Mouse (Mus musculus) neural tube, embryonic 14.5 days (tissue): ENCODE measurements around the gene Sez6l. TPM values are rescaled to one million over a fixed set of nuclear protein-coding genes. Genes with fewer than 3 reads are reported as not detected.

Experiments used
- ATAC-seq: fragments of 200-750 bp; cut with Nextera tagmentation; 2 replicates; pipeline ENCODE4 v1.8.0; 2017; ENCODE audit warnings: low read depth, mild to moderate bottlenecking, moderate TSS enrichment, moderate library complexity
- H3K27ac ChIP-seq: fragments of 300-500 bp; sonication (generic); 2 replicates; pipeline ENCODE4 v1.5.1; 2014; ENCODE audit warnings: low read depth, mild to moderate bottlenecking, control low read depth, low read length, moderate library complexity, mixed read lengths
- H3K27me3 ChIP-seq: fragments of 300-500 bp; sonication (generic); 2 replicates; pipeline ENCODE4 v1.6.1; 2014; ENCODE audit warnings: low read length; ENCODE audit not compliant: control insufficient read depth, insufficient read depth
- H3K36me3 ChIP-seq: fragments of 300-500 bp; sonication (generic); 2 replicates; pipeline ENCODE4 v1.6.1; 2014; ENCODE audit warnings: low read length, mixed read lengths; ENCODE audit not compliant: control insufficient read depth, insufficient read depth
- H3K4me1 ChIP-seq: fragments of 300-500 bp; sonication (generic); 2 replicates; pipeline ENCODE4 v1.6.1; 2014; ENCODE audit warnings: low read length; ENCODE audit not compliant: control insufficient read depth, insufficient read depth
- H3K4me2 ChIP-seq: fragments of 300-500 bp; sonication (generic); 2 replicates; pipeline ENCODE4 v1.6.1; 2014; ENCODE audit warnings: mild to moderate bottlenecking, low read depth, low read length, control low read depth
- H3K4me3 ChIP-seq: fragments of 300-500 bp; sonication (generic); 2 replicates; pipeline ENCODE4 v1.5.1; 2014; ENCODE audit warnings: low read depth, low read length, control low read depth, mixed read lengths
- H3K9ac ChIP-seq: fragments of 300-500 bp; sonication (generic); replicated peaks from 2 replicates; pipeline ENCODE4 v1.6.1; 2014; ENCODE audit warnings: low read depth, mild to moderate bottlenecking, control low read depth, low read length, mixed read lengths
- H3K9me3 ChIP-seq: fragments of 300-500 bp; sonication (generic); 2 replicates; pipeline ENCODE4 v1.6.1; 2016; ENCODE audit warnings: low read length; ENCODE audit not compliant: control insufficient read depth
- WGBS: fragments of 180-500 bp; shearing (Covaris S2); extraction: QIAGEN DNeasy Blood & Tissue Kit; methylation state at CpG from one replicate; pipeline ENCODE4 v1.1.7; 2014; 5-methylcytosine and 5-hydroxymethylcytosine counted together
- polyA plus RNA-seq: library from polyadenylated mRNA; unstranded; fragments of >200 nt; fragmentation: Nextera tagmentation; extraction: Ambion mirVana; gene quantifications from 2 replicates; pipeline ENCODE4 v1.2.1, GENCODE M21; 2014

Gene Sez6l
- polyA plus RNA-seq, result 27.6 and 30.4 TPM in 2 replicates

GRCm38 (mm10) chr5:112576993-112577670 lies at the start of gene Sez6l:
Gene Sez6l, minus strand, starts transcription at chr5:112577185.
- Histone ChIP-seq H3K9me3 (no peaks in the 10 kb centered on the region), H3K4me1 (peaks cover 17% of the 10 kb centered on the region), H3K27me3 (no peaks in the 10 kb centered on the region), H3K27ac (peak within 1 kb of the TSS; percentile 74), H3K36me3 (no peaks in the 10 kb centered on the region), H3K4me3 (peak within 1 kb of the TSS; percentile 77), H3K4me2 (peak within 1 kb of the TSS; percentile 88), H3K9ac (peak within 1 kb of the TSS; percentile 82)
- ATAC-seq, result peak; percentile 79
- WGBS, result under 1% methylated on average over 34 of the region's 50 CpGs

- Histone ChIP-seq H3K4me2 (peak overlapping the region; percentile 29), H3K27ac (0 out of 2 replicates have a peak overlapping the region, but pooled peaks have one; percentile 46), H3K36me3 (no peaks in the 10 kb centered on the region), H3K4me1 (peaks cover 6% of the 10 kb centered on the region; the same call in 1 of the 2 replicates), H3K4me3 (no peak overlapping the region), H3K9me3 (no peaks in the 10 kb centered on the region), H3K9ac (no peak overlapping the region), H3K27me3 (no peaks in the 10 kb centered on the region; the same call in 1 of the 2 replicates)
- peak; percentile 40; the same call in 1 of the 2 replicates for ATAC-seq
- WGBS, result 33% methylated on average over 31 of the region's 31 CpGs
Measured at GRCm38 (mm10) chr5:112625555-112626160, 48.7 kb upstream of the Sez6l start.

GRCm38 (mm10) chr5:112622946-112623345 lies 46.0 kb upstream of the Sez6l start:
- Histone ChIP-seq H3K36me3 (no peaks in the 10 kb centered on the region), H3K4me1 (peaks cover 6% of the 10 kb centered on the region; the same call in 1 of the 2 replicates), H3K27me3 (no peaks in the 10 kb centered on the region; the same call in 1 of the 2 replicates), H3K4me2 (no peak overlapping the region), H3K9ac (no peak overlapping the region), H3K27ac (no peak overlapping the region), H3K9me3 (no peaks in the 10 kb centered on the region), H3K4me3 (no peak overlapping the region)
- 45% methylated on average over 2 of the region's 2 CpGs for WGBS
- ATAC-seq, result no peak

- no peak overlapping the region for H3K4me2 ChIP-seq
- no peaks in the 10 kb centered on the region for H3K4me1 ChIP-seq
- H3K9me3 ChIP-seq, result no peaks in the 10 kb centered on the region
- 58% methylated on average over 3 of the region's 3 CpGs for WGBS
- H3K4me3 ChIP-seq, result no peak overlapping the region
- H3K36me3 ChIP-seq, result no peaks in the 10 kb centered on the region
- H3K9ac ChIP-seq, result no peak overlapping the region
- H3K27ac ChIP-seq, result no peak overlapping the region
- no peak for ATAC-seq
- no peaks in the 10 kb centered on the region; the same call in 1 of the 2 replicates for H3K27me3 ChIP-seq
Measured at GRCm38 (mm10) chr5:112620256-112620655, 43.3 kb upstream of the Sez6l start.

GRCm38 (mm10) chr5:112619344-112619743 lies 42.4 kb upstream of the Sez6l start:
- no peak overlapping the region for H3K27ac ChIP-seq
- no peaks in the 10 kb centered on the region for H3K36me3 ChIP-seq
- H3K9ac ChIP-seq, result no peak overlapping the region
- H3K9me3 ChIP-seq, result no peaks in the 10 kb centered on the region
- H3K4me2 ChIP-seq, result no peak overlapping the region
- no peak for ATAC-seq
- H3K4me3 ChIP-seq, result no peak overlapping the region
- H3K4me1 ChIP-seq, result no peaks in the 10 kb centered on the region
- 89% methylated on average over 3 of the region's 3 CpGs for WGBS
- H3K27me3 ChIP-seq, result no peaks in the 10 kb centered on the region; the same call in 1 of the 2 replicates

GRCm38 (mm10) chr5:112617602-112618247 lies 40.7 kb upstream of the Sez6l start:
- Histone ChIP-seq H3K4me2 (no peak overlapping the region), H3K9ac (no peak overlapping the region), H3K27me3 (no peaks in the 10 kb centered on the region; the same call in 1 of the 2 replicates), H3K36me3 (no peaks in the 10 kb centered on the region), H3K27ac (no peak overlapping the region), H3K9me3 (no peaks in the 10 kb centered on the region), H3K4me1 (no peaks in the 10 kb centered on the region), H3K4me3 (no peak overlapping the region)
- no peak for ATAC-seq
- 78% methylated on average over 16 of the region's 16 CpGs for WGBS

- Histone ChIP-seq H3K4me3 (no peak overlapping the region), H3K27me3 (no peaks in the 10 kb centered on the region), H3K9me3 (no peaks in the 10 kb centered on the region), H3K4me1 (no peaks in the 10 kb centered on the region), H3K4me2 (no peak overlapping the region), H3K27ac (no peak overlapping the region), H3K36me3 (no peaks in the 10 kb centered on the region), H3K9ac (no peak overlapping the region)
- WGBS, result 43% methylated on average over 7 of the region's 7 CpGs
- no peak for ATAC-seq
Measured at GRCm38 (mm10) chr5:112615946-112616617, 39.1 kb upstream of the Sez6l start.

GRCm38 (mm10) chr5:112607867-112608516 lies 31.0 kb upstream of the Sez6l start:
- ATAC-seq, result no peak
- Histone ChIP-seq H3K9me3 (no peaks in the 10 kb centered on the region), H3K4me2 (no peak overlapping the region), H3K4me1 (peaks cover 16% of the 10 kb centered on the region), H3K4me3 (no peak overlapping the region), H3K9ac (no peak overlapping the region), H3K27me3 (no peaks in the 10 kb centered on the region), H3K36me3 (no peaks in the 10 kb centered on the region), H3K27ac (no peak overlapping the region)
- WGBS, result 29% methylated on average over 9 of the region's 9 CpGs
